Mouse (Mus musculus) erythroblast, embryonic 14.5 days (primary cell): ENCODE results near the gene Dand5.

Experiments used
- GATA1 ChIP-seq: IDR thresholded peaks from 2 replicates; pipeline ENCODE4 v1.6.1; 2012; ENCODE audit warnings: low read length, inconsistent platforms, mixed read lengths
- TAL1 ChIP-seq: IDR thresholded peaks from 3 replicates; pipeline ENCODE4 v1.6.1; 2012; ENCODE audit warnings: low read length, inconsistent platforms, mixed read lengths

- TF ChIP-seq GATA1 (no peak), TAL1 (no peak)
These were observed 36.6 kb downstream of the Dand5 start for GRCm38 (mm10) chr8:84785756-84786677.
